Mouse (Mus musculus) kidney, embryonic 14.5 days (tissue): ENCODE data around the gene Ntmt1. TPM values are rescaled to one million over a fixed set of nuclear protein-coding genes. Genes with fewer than 3 reads are reported as not detected.
A peak's percentile ranks its signal among the peaks of the same experiment; 100 is the strongest.

Source experiments
- ATAC-seq: fragments of 200-750 bp; cut with Nextera tagmentation; 2 replicates; pipeline ENCODE4 v1.8.0; 2017; ENCODE audit warnings: moderate number of reproducible peaks, mild to moderate bottlenecking, moderate TSS enrichment, moderate library complexity; ENCODE audit not compliant: low FRiP score, low TSS enrichment
- H3K27ac ChIP-seq: fragments of 300-500 bp; sonication (generic); 2 replicates; pipeline ENCODE4 v1.5.1; 2014; ENCODE audit warnings: low read depth, mild to moderate bottlenecking, low read length, moderate library complexity, mixed read lengths
- H3K27me3 ChIP-seq: fragments of 300-500 bp; sonication (generic); 2 replicates; pipeline ENCODE4 v1.6.1; 2014; ENCODE audit warnings: mild to moderate bottlenecking, low read length; ENCODE audit not compliant: control insufficient read depth, insufficient read depth
- H3K36me3 ChIP-seq: fragments of 300-500 bp; sonication (generic); 2 replicates; pipeline ENCODE4 v1.6.1; 2014; ENCODE audit warnings: low read length, mixed read lengths; ENCODE audit not compliant: control insufficient read depth, insufficient read depth
- H3K4me1 ChIP-seq: fragments of 300-500 bp; sonication (generic); 2 replicates; pipeline ENCODE4 v1.6.1; 2014; ENCODE audit warnings: low read length, mixed read lengths; ENCODE audit not compliant: control insufficient read depth, insufficient read depth
- H3K4me2 ChIP-seq: fragments of 300-500 bp; sonication (generic); replicated peaks from 2 replicates; pipeline ENCODE4 v1.6.1; 2014; ENCODE audit warnings: low read depth, mild to moderate bottlenecking, low read length
- H3K4me3 ChIP-seq: fragments of 300-500 bp; sonication (generic); 2 replicates; pipeline ENCODE4 v1.5.1; 2014; ENCODE audit warnings: mild to moderate bottlenecking, low read length
- H3K9ac ChIP-seq: fragments of 300-500 bp; sonication (generic); 2 replicates; pipeline ENCODE4 v1.6.1; 2014; ENCODE audit warnings: low read depth, mild to moderate bottlenecking, low read length, moderate library complexity
- H3K9me3 ChIP-seq: fragments of 300-500 bp; sonication (generic); 2 replicates; pipeline ENCODE4 v1.6.1; 2016; ENCODE audit warnings: low read length; ENCODE audit not compliant: control insufficient read depth
- WGBS: fragments of 180-500 bp; shearing (Covaris S2); extraction: QIAGEN DNeasy Blood & Tissue Kit; methylation state at CpG from one replicate; pipeline ENCODE4 v1.1.7; 2014; 5-methylcytosine and 5-hydroxymethylcytosine counted together
- polyA plus RNA-seq: library from polyadenylated mRNA; unstranded; fragments of >200 nt; fragmentation: Nextera tagmentation; extraction: Ambion mirVana; gene quantifications from 2 replicates; pipeline ENCODE4 v1.2.1, GENCODE M21; 2014

Ntmt1 gene
- polyA plus RNA-seq, 1 experiment from 2014 or later: 95.6 TPM

DNA sequence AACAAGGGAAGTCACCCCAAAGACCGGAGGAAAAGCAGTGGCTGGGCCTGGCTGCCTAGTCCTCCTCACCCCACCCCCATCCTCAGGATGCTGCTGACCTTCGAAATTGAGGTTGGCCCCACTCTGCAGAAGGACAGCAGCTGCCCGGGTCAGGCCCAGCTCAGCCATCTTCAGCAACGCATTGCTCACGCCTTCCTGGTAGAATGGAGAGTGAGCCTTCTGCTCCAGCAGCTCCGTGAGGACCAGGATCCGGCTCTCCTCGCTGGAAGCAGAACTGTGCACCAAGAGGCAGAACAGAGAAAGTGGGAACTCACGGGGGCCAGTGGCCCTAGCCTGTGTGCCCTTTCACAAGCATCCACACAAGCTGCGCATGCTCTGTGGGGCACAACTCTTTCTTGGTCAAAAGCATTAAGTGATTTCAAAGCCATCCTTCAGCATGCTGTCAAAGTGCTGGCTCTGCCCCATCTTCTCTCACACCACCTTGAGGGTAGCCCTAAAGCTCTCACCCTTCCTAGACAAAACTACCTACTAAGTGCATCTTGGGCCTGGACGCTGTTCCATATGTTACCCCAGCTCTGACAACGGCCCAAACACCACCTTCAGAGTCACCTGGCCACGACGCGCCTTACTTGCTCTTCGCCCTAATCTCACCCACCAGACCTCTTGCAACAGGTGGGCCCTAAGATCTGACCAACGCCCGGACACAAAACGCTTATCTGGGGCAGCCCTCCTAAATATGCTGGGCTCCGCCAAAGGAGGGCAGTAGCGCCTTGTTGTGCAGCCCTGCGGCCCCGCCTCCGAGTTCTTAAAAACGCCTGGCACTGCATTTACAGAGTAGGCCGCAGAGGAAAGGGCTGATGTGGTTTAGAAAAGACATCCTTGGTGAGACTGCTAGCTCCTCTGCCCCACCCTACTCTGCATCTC lies 19.5 kb downstream of the Ntmt1 start:
- Histone ChIP-seq H3K27me3 (no peaks in the 10 kb centered on the region), H3K4me2 (peak overlapping the region; percentile 85), H3K36me3 (peaks cover 43% of the 10 kb centered on the region), H3K4me1 (peaks cover 10% of the 10 kb centered on the region), H3K9ac (peak overlapping the region; percentile 90), H3K4me3 (peak overlapping the region; percentile 98), H3K27ac (peak overlapping the region; percentile 45; the same call in 1 of the 2 replicates), H3K9me3 (no peaks in the 10 kb centered on the region)
- WGBS: 33% methylated on average over 26 of the region's 26 CpGs
- 0 out of 2 replicates have a peak, but pooled peaks have one; percentile 1 for ATAC-seq

DNA sequence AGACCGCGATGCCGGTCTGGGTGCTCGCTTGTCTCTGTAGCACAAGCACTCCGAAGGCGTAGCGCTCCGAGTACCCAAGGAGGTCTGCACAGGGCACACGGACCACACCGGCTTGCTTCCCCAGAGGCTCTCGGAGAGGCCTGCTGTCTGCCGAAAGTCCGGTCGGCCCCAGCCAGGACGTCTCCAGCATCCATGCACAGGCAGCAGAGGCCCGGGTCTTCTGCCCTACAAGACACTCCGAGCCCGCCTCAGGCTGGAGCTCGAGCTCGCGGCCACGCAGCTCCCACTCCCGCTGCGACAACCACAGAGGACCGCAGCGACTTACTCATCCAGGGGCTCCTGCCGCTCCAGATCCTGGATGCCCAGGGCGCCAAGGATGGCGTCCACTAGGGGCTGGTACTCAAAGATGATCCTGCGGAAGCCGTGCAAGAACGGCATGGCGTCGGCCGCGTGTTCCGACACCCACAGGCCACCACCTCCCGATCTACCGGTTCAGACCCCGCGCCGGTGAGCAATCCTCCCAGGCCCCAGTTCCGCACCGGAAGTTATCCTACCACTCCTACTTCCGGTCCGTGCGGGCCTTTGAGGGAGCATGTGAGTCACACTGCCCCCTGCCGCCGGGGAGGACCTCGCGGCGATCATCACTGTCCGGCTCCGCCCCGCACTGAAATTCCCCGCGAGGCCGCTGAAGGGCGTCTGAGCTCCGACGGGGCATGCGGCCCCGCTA lies 20.3 kb downstream of the Ntmt1 start:
- no peaks in the 10 kb centered on the region for H3K9me3 ChIP-seq
- H3K27ac ChIP-seq: peak overlapping the region; percentile 45
- H3K4me1 ChIP-seq: peaks cover 10% of the 10 kb centered on the region
- H3K36me3 ChIP-seq: peaks cover 35% of the 10 kb centered on the region
- ATAC-seq: peak; percentile 88
- no peaks in the 10 kb centered on the region for H3K27me3 ChIP-seq
- peak overlapping the region; percentile 85 for H3K4me2 ChIP-seq
- H3K9ac ChIP-seq: peak overlapping the region; percentile 90
- WGBS: under 1% methylated on average over 63 of the region's 63 CpGs
- peak overlapping the region; percentile 98 for H3K4me3 ChIP-seq

DNA sequence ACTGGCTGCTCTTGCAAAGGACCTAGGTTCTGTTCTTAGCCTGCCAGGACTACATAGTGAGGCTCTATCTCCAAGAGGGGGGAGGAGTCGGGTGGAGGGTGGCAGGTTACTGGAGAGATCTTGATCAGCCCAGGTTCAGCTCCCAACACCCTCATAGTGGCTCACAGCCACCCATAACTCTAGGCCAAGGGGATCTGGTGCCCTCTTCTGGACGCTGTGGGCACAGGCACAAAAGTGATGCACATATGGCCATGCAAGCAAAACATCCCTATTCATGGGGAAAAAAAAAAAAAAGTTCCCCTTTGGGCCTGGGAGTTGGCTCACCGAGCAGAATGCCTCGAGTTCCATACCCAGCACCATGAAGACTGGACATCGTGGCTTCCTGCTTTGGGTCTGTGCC lies 21.7 kb downstream of the Ntmt1 start:
- Histone ChIP-seq H3K9me3 (no peaks in the 10 kb centered on the region), H3K27ac (no peak overlapping the region), H3K36me3 (peaks cover 21% of the 10 kb centered on the region), H3K4me1 (peaks cover 18% of the 10 kb centered on the region), H3K4me2 (no peak overlapping the region), H3K27me3 (no peaks in the 10 kb centered on the region), H3K4me3 (no peak overlapping the region), H3K9ac (no peak overlapping the region)
- WGBS: 45% methylated on average over 5 of the region's 5 CpGs
- ATAC-seq: no peak

DNA sequence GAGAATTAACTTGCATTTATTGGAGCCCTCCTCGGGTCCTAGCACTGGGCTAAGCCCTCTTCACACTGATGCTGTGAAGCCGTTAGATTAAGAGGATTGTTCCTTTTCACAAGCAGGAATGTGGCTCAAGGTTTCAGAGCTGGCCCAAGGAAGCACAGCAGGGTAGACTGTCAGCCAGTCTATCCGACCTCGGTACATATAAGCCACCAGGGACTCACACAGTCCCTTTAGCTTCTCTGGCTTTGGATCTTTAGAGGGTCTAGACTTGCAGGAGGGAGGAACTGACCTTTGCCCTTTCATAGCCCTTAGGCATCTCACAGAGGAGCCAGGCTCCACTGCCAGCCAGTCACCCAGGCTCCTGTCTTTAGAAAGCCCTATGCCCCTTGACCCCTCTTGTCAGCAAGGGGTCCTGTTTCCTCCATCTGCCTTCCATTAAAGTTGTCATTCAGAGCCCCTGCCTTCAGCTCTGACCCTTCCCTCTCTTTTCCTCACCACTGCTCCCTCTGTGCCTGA lies 22.7 kb downstream of the Ntmt1 start, which contains the start of gene Asb6:
Asb6 (minus strand) TSS at position 51 of the 513 bp plus-strand sequence.
- Histone ChIP-seq H3K27ac (no peak within 1 kb of the TSS), H3K4me1 (peaks cover 18% of the 10 kb centered on the region), H3K9me3 (no peaks in the 10 kb centered on the region), H3K27me3 (no peaks in the 10 kb centered on the region), H3K36me3 (peaks cover 11% of the 10 kb centered on the region), H3K4me3 (no peak within 1 kb of the TSS), H3K4me2 (no peak within 1 kb of the TSS), H3K9ac (no peak within 1 kb of the TSS)
- ATAC-seq: no peak
- 18% methylated on average over 4 of the region's 4 CpGs for WGBS

DNA sequence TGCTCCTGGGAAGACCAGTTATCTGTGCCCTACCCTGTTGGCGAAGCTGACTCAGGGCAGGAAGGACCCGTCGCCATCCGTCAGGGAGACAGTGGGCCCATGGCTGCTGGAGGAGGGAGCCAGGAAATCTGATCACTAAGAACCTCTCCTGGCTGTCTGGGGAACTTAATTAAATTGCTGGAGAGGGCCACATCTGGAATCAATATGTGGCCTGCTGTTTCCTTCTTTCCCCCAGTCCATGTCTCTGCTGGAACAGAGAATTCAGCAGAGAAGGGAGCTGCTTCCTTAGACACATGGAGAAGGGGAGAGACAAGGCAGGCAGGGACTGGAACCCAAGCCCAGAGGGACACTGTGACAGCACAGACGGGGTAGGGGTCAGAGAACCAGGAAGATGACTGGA lies 26.0 kb downstream of the Ntmt1 start:
- Histone ChIP-seq H3K9ac (no peak overlapping the region), H3K4me2 (no peak overlapping the region), H3K4me3 (no peak overlapping the region), H3K4me1 (peaks cover 23% of the 10 kb centered on the region), H3K9me3 (no peaks in the 10 kb centered on the region), H3K36me3 (no peaks in the 10 kb centered on the region), H3K27me3 (no peaks in the 10 kb centered on the region), H3K27ac (no peak overlapping the region)
- WGBS: 21% methylated on average over 5 of the region's 5 CpGs
- ATAC-seq: no peak

DNA sequence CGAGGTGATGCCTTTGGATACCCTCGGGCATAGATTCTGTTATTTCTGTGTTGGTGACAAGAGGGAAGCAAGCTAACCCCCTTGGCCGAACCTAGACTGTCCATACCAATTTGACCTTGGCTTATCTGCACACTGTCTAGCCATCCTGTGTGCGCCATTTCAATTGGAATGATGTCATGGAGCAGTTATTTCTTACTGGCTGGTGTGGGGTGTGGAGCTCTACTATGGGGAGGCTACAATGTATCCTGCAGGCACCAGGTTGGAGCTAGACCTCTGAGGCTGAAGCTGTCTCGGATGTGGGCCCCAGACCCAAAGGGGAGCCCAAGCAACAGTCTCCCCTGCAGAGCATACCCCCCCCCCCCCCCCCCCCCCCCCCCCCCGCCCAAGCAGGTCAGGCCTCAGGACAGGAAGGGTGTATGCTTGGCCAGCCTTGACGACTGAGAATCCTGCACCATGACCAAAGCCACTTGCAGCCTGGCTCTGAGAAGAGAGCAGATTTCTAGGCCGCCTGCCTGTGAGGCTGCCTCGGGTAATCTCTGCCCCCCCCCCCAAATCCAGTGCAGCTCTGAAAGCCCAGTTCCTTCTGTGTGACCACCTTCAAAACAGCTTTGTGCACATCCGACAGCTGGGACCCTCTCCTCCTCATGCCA lies 26.9 kb downstream of the Ntmt1 start, which contains the start of gene Prrx2:
Prrx2 (plus strand) TSS at position 600 of the 650 bp plus-strand sequence.
- WGBS: 56% methylated on average over 9 of the region's 10 CpGs
- H3K27me3 ChIP-seq: no peaks in the 10 kb centered on the region
- no peaks in the 10 kb centered on the region for H3K36me3 ChIP-seq
- H3K27ac ChIP-seq: no peak within 1 kb of the TSS
- no peaks in the 10 kb centered on the region for H3K9me3 ChIP-seq
- no peak for ATAC-seq
- peaks cover 23% of the 10 kb centered on the region for H3K4me1 ChIP-seq
- H3K4me3 ChIP-seq: no peak within 1 kb of the TSS
- no peak within 1 kb of the TSS for H3K4me2 ChIP-seq
- no peak within 1 kb of the TSS for H3K9ac ChIP-seq

DNA sequence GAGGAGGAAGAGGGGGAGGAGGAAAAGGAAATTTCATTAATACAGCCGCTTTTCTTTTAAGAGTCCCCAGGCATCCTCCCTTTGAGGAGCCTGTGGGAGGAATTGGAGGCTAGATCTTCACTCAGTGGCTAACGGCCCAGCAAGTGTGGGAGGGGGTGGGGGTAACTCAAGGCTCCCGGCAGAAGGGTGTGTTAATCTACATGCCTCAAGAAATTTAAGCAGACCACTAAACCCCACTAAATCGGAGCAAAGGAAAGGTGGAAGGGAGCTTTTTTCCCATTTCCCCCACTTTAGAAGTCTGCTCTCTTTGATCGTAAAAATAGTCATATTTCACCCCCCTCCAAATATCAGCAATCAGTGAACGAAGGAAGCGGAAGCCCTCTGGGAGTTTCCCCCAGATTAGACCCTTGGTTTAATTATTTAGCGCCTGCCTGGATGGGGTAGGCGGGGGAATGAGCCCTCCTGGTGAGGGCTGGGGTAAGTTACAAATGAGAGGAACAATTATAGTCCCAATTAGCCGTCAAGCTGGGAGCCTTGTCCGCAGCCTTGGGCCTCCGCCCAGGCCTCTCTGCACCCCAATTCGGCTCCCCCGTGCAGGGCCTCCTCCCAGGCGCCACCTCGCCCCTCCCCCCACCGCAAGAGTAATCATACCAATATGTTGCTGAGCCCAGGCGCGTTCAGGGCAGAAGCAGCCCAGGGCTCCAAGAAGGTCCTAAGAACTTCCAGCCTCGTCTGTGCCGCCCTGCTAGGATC lies 28.8 kb downstream of the Ntmt1 start:
- Histone ChIP-seq H3K9me3 (no peaks in the 10 kb centered on the region), H3K4me1 (peaks cover 23% of the 10 kb centered on the region), H3K9ac (no peak overlapping the region), H3K4me2 (peak overlapping the region; percentile 8), H3K36me3 (no peaks in the 10 kb centered on the region), H3K27ac (peak overlapping the region; percentile 69; the same call in 1 of the 2 replicates), H3K27me3 (no peaks in the 10 kb centered on the region), H3K4me3 (no peak overlapping the region)
- 8% methylated on average over 20 of the region's 21 CpGs for WGBS
- ATAC-seq: peak; percentile 34; the same call in 1 of the 2 replicates

DNA sequence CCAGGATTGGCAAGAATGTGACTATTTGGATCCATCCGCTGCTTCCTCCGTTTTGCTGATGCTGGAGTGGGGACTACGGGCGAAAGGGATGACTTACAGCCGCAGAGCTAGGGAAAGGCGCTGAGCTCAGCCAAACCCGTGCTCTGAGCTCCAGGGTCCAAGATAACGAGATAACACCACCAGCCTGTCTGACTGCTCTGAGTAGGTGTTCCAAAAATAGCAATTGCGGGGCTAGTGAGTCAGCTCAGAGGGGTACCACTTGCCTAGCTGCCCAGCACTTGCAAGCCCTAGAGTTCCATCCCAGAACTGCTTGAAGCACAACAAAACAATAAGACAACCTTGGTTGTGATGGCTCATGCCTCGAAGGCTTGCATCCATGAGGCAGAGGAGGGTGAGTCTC lies 35.0 kb downstream of the Ntmt1 start:
- no peaks in the 10 kb centered on the region for H3K27me3 ChIP-seq
- WGBS: 42% methylated on average over 10 of the region's 10 CpGs
- no peaks in the 10 kb centered on the region for H3K36me3 ChIP-seq
- no peak overlapping the region for H3K4me3 ChIP-seq
- H3K9ac ChIP-seq: no peak overlapping the region
- peaks cover 10% of the 10 kb centered on the region; the same call in 1 of the 2 replicates for H3K4me1 ChIP-seq
- no peak overlapping the region for H3K27ac ChIP-seq
- no peak for ATAC-seq
- no peaks in the 10 kb centered on the region for H3K9me3 ChIP-seq
- H3K4me2 ChIP-seq: no peak overlapping the region
